Mouse (Mus musculus) frontal cortex, postnatal 14 days (tissue): ENCODE data around the gene AC124502.3.

Source experiments
- DNase-seq, 2 experiments: peaks; one replicate each; pipeline ENCODE4 v3.0.0; 2022; ENCODE audit warnings: low spot score in 2 of 2

The AC124502.3 gene

GRCm38 (mm10) chr19:5058801-5059771 lies 20.4 kb downstream of the AC124502.3 start:
- no peak for DNase-seq

- DNase-seq: no peak
Observed at GRCm38 (mm10) chr19:5060365-5061330, 22.0 kb downstream of the AC124502.3 start.

DNA sequence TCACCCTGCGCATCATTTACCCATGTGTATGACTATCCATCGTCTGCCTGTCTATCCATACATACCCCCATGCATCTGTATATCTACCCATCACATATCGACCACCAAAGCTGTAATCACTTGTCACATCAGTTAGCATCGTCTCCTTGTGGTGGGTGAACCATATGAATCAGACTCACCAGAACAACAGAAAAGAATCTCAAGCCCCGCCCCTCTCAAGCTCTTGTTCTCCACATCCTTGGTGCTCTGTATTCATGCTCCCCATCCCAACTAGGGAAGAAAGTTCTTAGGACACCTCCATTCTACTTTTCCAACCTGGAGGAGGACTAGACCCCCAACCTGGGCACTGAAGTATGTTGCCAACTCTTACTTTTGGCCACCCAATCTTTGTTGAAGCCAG lies 23.4 kb downstream of the AC124502.3 start:
- no peak for DNase-seq

GRCm38 (mm10) chr19:5062446-5062845 lies 23.8 kb downstream of the AC124502.3 start:
- DNase-seq: no peak

DNA sequence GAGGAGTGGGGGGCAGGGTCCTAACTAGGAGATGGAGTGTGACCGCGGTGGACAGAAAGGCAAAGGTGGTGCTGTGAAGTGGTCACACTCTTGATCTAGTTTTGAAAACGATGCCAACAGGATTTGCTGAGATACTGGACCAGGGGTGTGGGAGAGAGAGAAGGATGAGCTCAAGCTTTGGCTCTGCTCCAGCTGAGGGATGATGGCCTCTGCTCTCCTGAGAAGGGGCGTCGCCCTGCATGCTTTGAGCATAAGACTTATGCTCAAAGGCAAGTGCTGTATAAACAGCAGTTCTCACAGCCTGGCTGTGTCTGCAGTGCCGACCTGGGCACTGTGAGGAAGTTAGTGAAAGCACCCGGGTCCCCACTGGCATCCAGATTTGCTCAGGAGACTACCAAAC lies 26.4 kb downstream of the AC124502.3 start:
- no peak for DNase-seq

DNA sequence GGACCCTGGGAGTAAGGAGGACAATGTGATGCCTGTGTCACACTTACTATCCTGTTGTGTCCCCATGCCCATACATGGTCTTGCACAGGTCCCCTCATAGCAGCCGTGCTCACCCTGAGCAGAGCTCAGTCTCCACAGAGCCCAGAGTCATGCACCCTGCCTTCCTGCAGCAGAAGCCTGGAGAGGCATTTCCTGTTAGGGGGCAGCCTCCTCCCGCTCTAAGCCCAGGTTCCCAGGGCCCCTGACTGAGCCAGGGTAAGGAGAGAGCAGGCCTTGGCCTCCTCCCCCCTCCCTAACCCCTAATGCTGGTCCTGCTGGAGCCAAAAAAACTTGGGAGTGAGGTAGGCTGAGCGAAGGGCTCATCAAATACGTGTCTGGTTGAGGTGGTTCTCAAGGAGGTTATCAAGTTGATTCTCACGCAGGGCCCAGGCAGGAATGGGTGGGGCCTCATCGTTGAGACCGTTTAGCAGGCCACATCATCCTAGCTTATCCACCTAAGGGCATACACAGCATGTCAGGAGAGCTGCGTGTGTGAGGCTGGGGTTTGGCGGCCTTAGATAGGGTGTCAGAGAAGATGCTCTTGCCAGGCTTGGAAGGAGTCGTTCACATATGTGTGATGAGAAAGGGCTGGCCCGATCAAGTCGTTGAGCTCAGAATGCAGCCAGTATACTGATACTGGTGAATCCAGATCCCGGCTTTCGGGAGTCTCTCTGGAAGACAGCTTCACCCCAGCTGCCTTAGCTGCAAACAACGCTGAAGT lies 28.5 kb downstream of the AC124502.3 start:
- no peak for DNase-seq

DNA sequence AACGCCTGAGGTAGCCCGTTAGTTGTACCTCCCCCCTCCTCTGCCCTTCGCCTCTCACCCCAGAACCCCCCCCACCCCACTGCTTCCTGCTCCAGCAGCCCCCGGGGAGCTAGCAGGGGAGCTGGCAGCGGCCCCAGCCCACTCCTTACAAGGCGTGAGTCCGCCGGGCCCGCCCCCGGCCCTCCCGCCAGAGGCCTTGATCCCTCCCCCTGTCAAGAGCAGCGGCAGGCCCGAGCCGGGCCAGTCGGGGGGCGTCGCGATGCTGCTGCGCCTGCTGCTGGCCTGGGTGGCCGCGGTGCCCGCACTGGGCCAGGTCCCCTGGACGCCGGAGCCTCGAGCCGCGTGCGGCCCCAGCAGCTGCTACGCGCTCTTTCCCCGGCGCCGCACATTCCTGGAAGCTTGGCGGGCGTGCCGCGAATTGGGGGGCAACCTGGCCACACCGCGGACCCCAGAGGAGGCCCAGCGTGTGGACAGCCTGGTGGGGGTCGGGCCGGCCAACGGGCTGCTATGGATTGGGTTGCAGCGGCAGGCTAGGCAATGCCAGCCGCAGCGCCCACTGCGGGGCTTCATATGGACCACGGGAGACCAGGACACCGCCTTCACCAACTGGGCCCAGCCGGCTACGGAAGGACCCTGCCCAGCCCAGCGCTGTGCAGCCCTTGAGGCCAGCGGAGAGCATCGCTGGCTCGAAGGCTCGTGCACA lies 29.3 kb downstream of the AC124502.3 start, which contains the start of gene Cd248:
Gene Cd248 (plus strand): TSS at position 212 of the 703 bp plus-strand sequence.
- DNase-seq: no peak

GRCm38 (mm10) chr19:5068570-5069234 lies 30.0 kb downstream of the AC124502.3 start:
- no peak for DNase-seq

GRCm38 (mm10) chr19:5069486-5069885 lies 30.8 kb downstream of the AC124502.3 start:
- DNase-seq: no peak

- DNase-seq: no peak
Observed at GRCm38 (mm10) chr19:5069978-5070377, 31.3 kb downstream of the AC124502.3 start.

DNA sequence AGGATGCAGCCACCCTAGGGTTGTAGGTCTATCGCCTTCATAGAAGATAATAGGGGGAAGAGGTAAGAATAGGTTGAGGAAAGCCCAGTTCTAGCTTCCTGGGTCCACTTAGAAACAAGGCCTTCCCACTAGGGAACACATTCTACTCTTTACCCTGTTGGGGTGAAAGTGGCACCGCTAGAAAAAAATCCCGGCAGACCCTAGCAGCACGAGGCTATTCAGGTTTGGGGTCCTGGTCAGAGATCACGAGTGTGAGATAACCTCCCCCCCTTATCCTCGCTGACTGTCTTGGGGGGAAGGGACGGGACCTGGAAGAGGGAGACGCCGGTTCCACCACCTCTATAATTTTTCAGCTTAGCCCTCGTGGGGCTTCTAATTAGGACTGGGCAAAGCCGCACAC lies 32.4 kb downstream of the AC124502.3 start:
- DNase-seq: no peak

DNA sequence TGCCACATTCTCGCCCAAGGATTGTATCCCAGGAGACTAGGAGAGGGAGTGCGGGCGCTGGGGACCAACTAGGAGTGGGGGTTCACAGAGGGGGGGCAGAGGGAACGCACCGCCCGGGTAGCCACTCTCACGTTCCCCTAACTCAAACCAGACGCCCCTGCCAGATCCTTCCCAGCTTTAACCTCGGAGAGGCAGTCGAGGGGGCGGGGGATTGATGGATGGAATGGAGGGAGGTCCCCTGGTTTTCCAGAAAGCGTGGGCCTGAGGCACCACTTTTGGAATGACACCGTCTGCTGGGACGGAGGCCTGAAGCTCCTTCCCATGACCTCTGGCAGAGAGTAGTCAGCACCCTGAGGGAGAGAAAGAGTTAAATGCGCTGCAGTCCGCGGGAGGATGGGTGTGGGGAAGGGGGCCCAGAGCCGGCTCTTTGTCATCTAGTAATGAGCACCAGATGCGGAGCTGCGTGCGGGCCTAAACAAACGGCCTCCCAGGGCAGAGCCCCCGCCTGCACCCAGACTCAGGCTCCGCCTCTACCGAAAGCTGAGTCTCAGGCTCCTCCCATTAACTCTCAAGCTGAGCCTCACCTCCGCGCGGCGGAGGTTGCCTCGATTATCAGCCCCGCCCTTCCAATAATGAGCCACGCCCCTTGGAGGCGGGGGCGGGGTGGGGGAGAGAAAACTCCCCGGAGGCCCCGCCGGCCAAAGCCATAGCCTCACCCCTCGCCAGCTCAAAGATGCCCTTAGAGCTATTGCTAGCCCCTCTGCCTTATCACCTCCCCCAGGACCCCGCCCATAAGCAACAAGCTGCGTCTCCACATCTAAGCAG lies 33.1 kb downstream of the AC124502.3 start:
- DNase-seq: no peak

DNA sequence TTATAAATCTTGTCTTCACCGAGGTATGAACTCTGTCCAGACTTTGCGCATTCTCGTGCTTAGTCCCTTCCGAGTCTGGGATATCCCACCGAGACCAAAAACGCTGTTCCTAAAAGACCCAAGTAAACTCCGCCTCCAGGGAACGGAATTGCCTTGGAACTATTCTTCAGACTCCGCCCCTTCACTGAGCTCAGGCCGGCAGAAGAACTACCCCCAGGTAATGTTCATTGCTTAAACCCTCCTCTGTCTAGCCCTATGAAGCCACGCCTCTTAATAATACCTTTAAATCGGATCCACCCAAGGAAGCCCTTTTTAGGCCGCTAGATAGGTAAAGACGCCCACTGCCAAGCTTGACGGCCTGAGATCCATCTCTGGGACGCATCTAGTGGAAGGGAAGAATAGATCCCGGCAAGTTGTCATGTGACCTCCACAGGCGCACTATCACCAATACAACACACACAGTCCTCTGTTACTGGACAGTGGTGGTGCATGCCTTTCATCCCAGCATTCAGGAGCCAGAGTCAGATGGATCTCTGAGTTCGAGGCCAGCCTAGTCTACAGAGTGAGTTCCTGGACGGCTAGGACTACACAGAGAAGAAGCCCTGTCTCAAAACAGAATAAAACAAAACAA lies 33.8 kb downstream of the AC124502.3 start:
- no peak for DNase-seq

DNA sequence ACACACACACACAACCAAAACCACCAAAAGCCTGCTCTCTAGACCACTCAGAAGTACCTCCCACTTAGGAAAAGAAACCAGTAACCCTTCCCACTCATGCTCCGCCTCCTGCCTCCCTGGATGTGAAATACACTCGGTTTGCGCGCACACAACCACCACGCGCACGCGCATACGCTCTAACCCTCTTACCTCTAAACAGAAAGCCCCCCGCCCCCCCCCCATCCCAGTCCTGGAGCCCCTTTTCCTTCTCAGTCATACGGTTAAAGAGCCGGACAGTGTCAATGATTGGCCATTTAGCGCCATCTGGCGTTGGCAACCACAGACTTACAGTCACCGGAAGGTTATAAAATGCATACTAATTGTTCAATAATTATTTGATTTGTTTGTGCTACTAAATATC lies 34.3 kb downstream of the AC124502.3 start:
- no peak for DNase-seq

DNA sequence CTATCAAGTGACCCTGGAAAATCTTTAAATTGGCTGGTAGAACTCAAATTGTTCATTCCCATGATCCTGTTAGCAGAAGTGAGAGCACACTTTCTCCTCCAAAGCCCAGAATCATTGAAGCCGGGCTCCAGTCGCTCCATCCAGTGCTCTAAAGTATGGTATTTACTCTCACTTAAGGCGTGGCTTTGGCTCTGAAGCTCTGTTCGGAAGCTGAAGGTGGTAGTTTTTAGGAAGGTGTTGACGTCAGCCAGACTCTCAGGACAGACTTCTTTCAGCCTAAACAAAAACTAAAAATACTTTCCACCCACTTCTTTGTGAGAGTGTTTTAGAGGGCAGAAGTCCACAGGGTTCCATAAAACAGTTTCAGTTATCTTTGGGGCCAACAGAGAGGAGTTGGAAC lies 34.8 kb downstream of the AC124502.3 start:
- no peak for DNase-seq

DNA sequence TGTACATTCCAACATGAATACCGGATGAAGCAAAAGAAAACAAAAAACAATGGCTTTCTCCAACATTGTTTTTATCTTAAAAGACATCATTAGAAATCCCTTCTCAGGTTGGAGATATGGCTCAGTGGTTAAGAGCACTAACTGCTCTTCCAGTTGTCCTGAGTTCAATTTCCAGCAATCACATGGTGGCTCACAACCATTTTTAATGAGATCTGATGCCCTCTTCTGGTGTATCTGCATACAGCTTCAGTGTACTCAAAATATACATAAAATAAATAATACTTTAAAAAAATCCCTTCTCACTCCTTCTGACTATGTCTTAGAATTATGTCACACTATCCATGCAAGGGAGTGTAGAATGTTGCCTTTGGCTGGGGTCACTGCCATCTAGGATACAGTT lies 40.6 kb downstream of the AC124502.3 start:
- DNase-seq: no peak

GRCm38 (mm10) chr19:5082005-5082404 lies 43.3 kb downstream of the AC124502.3 start:
- DNase-seq: no peak

DNA sequence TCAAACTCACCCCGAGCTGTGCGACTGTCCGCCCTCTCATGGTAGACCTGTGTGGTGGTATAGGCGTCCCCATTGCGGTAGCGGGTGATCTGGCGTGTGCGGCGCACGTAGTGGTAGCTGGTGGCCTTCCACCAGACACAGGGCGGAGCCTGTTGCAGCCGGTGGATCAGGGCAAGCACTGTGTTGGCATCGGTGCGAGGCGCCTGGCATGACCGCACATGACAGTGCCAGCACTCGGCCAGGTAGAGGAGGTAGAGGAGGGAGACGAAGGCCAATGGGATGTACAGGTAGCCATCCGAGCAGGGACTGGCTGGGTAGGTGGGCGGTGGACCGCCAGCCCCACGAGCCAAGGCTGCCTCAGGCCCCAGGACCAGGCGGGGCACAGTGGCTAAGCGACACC lies 43.9 kb downstream of the AC124502.3 start:
- DNase-seq: no peak
